Mouse (Mus musculus) hindbrain, embryonic 12.5 days (tissue): ENCODE measurements at regions not wholly inside any gene's neighbourhood (a gene's known extent, or its start where the extent isn't known, plus 50 kb on each side); places are given as distances from the start of the nearest gene placed in this dataset.

ENCODE experiments used
- ATAC-seq: fragments of 200-750 bp; cut with Nextera tagmentation; 2 replicates; pipeline ENCODE4 v1.8.0; 2017; ENCODE audit warnings: moderate TSS enrichment; ENCODE audit not compliant: low FRiP score
- H3K27ac ChIP-seq: fragments of 300-500 bp; sonication (generic); 2 replicates; pipeline ENCODE4 v1.5.1; 2016; ENCODE audit warnings: mild to moderate bottlenecking
- H3K27me3 ChIP-seq: fragments of 300-500 bp; sonication (generic); 2 replicates; pipeline ENCODE4 v1.6.1; 2016; ENCODE audit warnings: mild to moderate bottlenecking
- H3K36me3 ChIP-seq: fragments of 300-500 bp; sonication (generic); 2 replicates; pipeline ENCODE4 v1.6.1; 2016; ENCODE audit warnings: mild to moderate bottlenecking
- H3K4me1 ChIP-seq: fragments of 300-500 bp; sonication (generic); 2 replicates; pipeline ENCODE4 v1.6.1; 2016
- H3K4me2 ChIP-seq: fragments of 300-500 bp; sonication (generic); replicated peaks from 2 replicates; pipeline ENCODE4 v1.6.1; 2016; ENCODE audit warnings: mild to moderate bottlenecking
- H3K4me3 ChIP-seq: fragments of 300-500 bp; sonication (generic); 2 replicates; pipeline ENCODE4 v1.5.1; 2016; ENCODE audit warnings: mild to moderate bottlenecking
- H3K9ac ChIP-seq: fragments of 300-500 bp; sonication (generic); 2 replicates; pipeline ENCODE4 v1.6.1; 2016; ENCODE audit warnings: mild to moderate bottlenecking, moderate library complexity
- H3K9me3 ChIP-seq: fragments of 300-500 bp; sonication (generic); replicated peaks from 2 replicates; pipeline ENCODE4 v1.6.1; 2016; ENCODE audit warnings: mild to moderate bottlenecking

- no peak overlapping the region for H3K9ac ChIP-seq
- no peak overlapping the region for H3K4me2 ChIP-seq
- H3K27ac ChIP-seq: no peak overlapping the region
- no peaks in the 10 kb centered on the region for H3K9me3 ChIP-seq
- H3K4me3 ChIP-seq: no peak overlapping the region
- ATAC-seq: peak; percentile 54; the same call in 1 of the 2 replicates
- H3K36me3 ChIP-seq: no peaks in the 10 kb centered on the region
- H3K4me1 ChIP-seq: no peaks in the 10 kb centered on the region
- no peaks in the 10 kb centered on the region for H3K27me3 ChIP-seq
These were observed 74.2 kb downstream of the Gm15294 start for GRCm38 (mm10) chrX:141800848-141801247.
